Mouse (Mus musculus): ENCODE data around the gene Syt6.

DNA sequence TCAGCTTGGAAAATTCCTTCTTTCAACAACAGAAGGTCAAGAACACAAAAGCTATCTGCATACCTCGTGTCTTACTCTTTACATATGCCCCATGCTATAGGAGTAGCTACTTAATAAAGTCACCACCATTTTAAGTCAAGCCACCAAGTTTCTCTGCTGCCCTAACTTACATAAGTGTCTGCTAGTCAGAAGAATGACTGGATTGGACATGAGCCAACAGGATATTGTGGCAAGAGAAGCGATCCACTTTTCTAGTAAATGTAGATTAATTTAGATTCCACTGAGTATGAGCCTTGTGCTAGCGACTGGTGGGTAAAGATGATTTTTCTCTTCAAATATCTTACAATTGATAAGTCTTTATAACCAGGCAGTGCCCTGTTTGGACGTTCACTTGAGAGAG lies 58.8 kb downstream of the Syt6 start:
- TF ChIP-seq TAL1 (conservative IDR thresholded peaks at IDR 0.05; ENCODE audit: low read depth, low read length) (no peak), CTCF (IDR thresholded peaks at IDR 0.05; ENCODE audit: low read depth, low read length) (no peak), GATA1 (IDR thresholded peaks at IDR 0.05; ENCODE audit: borderline replicate concordance, low read length) (no peak)

Data from G1E (cell line).